Mouse (Mus musculus): ENCODE measurements around the gene Stard13. TPM values are rescaled to one million over a fixed set of nuclear protein-coding genes. Genes with fewer than 3 reads are reported as not detected.

The Stard13 gene
- polyA plus RNA-seq, 1 experiment from 2014 or later = 20.6 TPM

DNA sequence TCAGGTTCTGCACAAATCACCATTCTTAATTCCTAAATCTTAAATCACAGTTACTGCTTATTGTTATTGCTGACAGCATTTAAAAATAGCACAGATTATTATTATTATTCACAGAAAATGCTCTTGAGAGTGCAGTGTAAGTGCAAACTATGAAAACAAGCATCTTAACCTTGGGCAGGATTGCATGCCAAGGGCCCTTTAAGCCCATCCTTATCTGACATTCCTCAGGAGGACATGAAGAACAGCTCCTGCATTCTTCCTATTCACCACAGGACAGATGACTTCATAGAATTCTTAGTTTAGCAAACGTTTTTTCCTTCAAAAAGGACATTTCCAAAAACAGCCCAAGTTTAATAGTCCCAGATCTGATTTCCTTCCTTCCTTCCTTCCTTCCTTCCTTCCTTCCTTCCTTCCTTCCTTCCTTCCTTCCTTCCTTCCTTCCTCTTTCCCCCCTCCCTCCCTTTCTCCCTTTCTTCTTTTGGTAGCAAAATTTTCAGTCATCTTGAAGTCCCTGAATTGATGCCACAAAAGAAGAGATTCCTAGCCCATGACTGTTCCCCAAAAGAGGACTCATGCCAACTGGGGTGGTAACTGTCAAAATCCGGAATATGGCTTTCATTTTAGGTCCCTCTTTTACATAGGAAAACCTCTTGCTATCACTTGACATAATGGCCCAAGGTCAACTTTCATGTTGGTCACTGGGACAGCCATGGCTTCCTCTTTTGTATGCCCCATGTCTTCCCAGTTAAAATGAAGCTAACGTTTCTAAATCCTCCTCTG lies 140.6 kb downstream of the Stard13 start:
- no peak overlapping the region for H3K9ac ChIP-seq (ENCODE audit: low read length)
- no peaks in the 10 kb centered on the region for H3K9me3 ChIP-seq (ENCODE audit: control insufficient read depth, low read length)
- H3K4me1 ChIP-seq (replicated peaks; ENCODE audit: control insufficient read depth, insufficient read depth, low read length) = peaks cover 5% of the 10 kb centered on the region
- WGBS = 53% methylated on average over 3 of the region's 3 CpGs
- H3K36me3 ChIP-seq (ENCODE audit: control insufficient read depth, insufficient read depth, low read length) = peaks cover 8% of the 10 kb centered on the region; the same call in 1 of the 2 replicates
- H3K4me2 ChIP-seq (ENCODE audit: low read depth, low read length) = no peak overlapping the region
- H3K27ac ChIP-seq (ENCODE audit: low read length) = no peak overlapping the region
- H3K27me3 ChIP-seq (ENCODE audit: control insufficient read depth, insufficient read depth, low read depth, low read length) = no peaks in the 10 kb centered on the region
- ATAC-seq (ENCODE audit: low read depth) = no peak
- no peak overlapping the region for H3K4me3 ChIP-seq (ENCODE audit: low read length)

DNA sequence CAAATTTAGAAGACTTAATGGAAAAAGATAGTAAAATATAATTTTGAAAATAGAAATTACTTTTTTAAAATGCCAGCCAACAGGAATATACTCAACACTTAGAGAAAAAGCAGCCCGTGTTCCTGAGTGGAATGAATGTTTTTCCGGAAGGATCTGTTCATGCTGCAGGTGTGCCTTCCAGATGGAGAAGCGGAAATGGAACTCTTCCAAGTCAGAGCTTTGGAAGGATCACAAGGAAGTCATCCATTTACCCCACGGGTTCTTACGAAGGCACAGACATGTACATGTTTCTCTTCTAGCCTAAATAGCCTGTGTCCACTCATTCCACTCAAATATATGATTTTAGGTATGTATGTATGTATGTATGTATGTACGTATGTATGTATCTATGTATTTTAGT lies 142.6 kb downstream of the Stard13 start:
- peaks cover 3% of the 10 kb centered on the region; the same call in 1 of the 2 replicates for H3K4me1 ChIP-seq (replicated peaks; ENCODE audit: control insufficient read depth, insufficient read depth, low read length)

DNA sequence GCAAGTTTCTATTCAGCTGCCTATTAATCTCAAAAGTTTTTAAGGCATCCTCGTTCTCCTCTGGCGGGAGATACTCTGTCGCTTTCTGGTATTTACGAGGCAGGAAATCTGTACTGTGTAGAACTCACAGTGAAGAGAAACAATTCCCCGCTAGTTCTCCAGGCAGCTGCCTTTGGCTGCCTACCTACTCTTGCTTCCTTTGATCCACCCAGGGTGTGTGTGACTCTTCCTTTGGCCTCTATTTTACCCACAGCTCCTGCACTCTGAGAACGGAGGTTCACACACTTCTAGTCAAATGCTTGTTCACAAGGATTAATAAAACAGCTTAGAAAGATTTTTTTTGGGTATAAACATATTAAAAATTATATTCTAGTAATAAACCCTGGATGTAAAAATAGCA lies 144.4 kb downstream of the Stard13 start:
- 54% methylated on average over 6 of the region's 6 CpGs for WGBS
- no peak overlapping the region for H3K4me2 ChIP-seq (ENCODE audit: low read depth, low read length)
- peaks cover 4% of the 10 kb centered on the region; the same call in 1 of the 2 replicates for H3K36me3 ChIP-seq (ENCODE audit: control insufficient read depth, insufficient read depth, low read length)
- H3K9ac ChIP-seq (ENCODE audit: low read length) = no peak overlapping the region
- peaks cover 3% of the 10 kb centered on the region; the same call in 1 of the 2 replicates for H3K4me1 ChIP-seq (replicated peaks; ENCODE audit: control insufficient read depth, insufficient read depth, low read length)
- no peaks in the 10 kb centered on the region for H3K27me3 ChIP-seq (ENCODE audit: control insufficient read depth, insufficient read depth, low read depth, low read length)
- no peaks in the 10 kb centered on the region for H3K9me3 ChIP-seq (ENCODE audit: control insufficient read depth, low read length)
- ATAC-seq (ENCODE audit: low read depth) = no peak
- no peak overlapping the region for H3K4me3 ChIP-seq (ENCODE audit: low read length)
- no peak overlapping the region for H3K27ac ChIP-seq (ENCODE audit: low read length)

More for the DNA sequence above, 142.6 kb downstream of the Stard13 start:
- Histone ChIP-seq H3K9ac (ENCODE audit: low read length) (no peak overlapping the region), H3K9me3 (ENCODE audit: control insufficient read depth, low read length) (no peaks in the 10 kb centered on the region), H3K27me3 (ENCODE audit: control insufficient read depth, insufficient read depth, low read depth, low read length) (no peaks in the 10 kb centered on the region), H3K4me3 (ENCODE audit: low read length) (no peak overlapping the region), H3K27ac (ENCODE audit: low read length) (no peak overlapping the region), H3K4me2 (ENCODE audit: low read depth, low read length) (no peak overlapping the region), H3K36me3 (ENCODE audit: control insufficient read depth, insufficient read depth, low read length) (peaks cover 8% of the 10 kb centered on the region; the same call in 1 of the 2 replicates)
- WGBS = 82% methylated on average over 6 of the region's 6 CpGs
- ATAC-seq (ENCODE audit: low read depth) = no peak

DNA sequence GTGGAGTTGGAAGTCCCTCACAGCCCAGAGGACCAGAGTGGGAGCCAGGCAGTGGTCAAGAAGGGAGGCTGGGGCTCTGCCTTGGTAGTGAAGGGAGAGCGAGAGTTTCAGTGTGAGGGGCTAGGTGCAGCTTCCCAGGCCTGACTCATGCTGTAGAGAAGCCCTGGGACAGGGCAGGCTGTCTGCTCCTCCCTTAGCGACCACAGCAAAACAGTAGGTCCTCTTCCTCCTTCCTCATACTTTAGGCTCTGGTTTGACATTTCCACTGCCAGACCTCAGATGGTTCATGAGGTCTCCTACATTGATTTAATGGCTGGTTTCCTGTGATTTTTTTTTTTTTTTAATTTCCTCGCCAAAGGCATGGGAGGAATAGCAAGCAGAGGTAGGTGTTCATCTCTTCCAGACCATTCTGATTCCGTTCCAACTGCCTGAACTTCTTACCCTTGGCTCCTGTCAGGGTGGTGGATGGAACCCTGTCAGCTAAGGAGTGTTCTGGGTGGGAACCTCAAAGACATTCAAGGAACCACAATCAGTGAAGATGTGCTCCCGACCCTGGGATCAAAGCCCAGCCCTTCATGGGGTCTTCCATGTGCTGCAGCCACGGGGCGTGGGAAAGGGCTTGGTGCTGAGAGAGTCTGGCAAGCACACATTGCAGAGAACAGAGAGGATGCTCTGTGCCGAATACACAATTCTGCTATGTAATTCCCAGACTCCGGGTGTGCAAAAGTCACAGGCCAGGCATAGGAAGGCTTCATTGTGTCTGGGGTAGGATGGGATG lies 147.0 kb downstream of the Stard13 start:
- no peak overlapping the region for H3K4me2 ChIP-seq (ENCODE audit: low read depth, low read length)
- no peak overlapping the region for H3K4me3 ChIP-seq (ENCODE audit: low read length)
- no peak overlapping the region for H3K9ac ChIP-seq (ENCODE audit: low read length)
- no peak overlapping the region; the same call in 1 of the 2 replicates for H3K27ac ChIP-seq (ENCODE audit: low read length)
- peaks cover 3% of the 10 kb centered on the region; the same call in 1 of the 2 replicates for H3K4me1 ChIP-seq (replicated peaks; ENCODE audit: control insufficient read depth, insufficient read depth, low read length)
- ATAC-seq (ENCODE audit: low read depth) = no peak
- H3K36me3 ChIP-seq (ENCODE audit: control insufficient read depth, insufficient read depth, low read length) = 0 out of 2 replicates have a peak, but pooled peaks cover 2% of the 10 kb centered on the region
- WGBS = 60% methylated on average over 9 of the region's 9 CpGs
- no peaks in the 10 kb centered on the region for H3K27me3 ChIP-seq (ENCODE audit: control insufficient read depth, insufficient read depth, low read depth, low read length)
- H3K9me3 ChIP-seq (ENCODE audit: control insufficient read depth, low read length) = no peaks in the 10 kb centered on the region

DNA sequence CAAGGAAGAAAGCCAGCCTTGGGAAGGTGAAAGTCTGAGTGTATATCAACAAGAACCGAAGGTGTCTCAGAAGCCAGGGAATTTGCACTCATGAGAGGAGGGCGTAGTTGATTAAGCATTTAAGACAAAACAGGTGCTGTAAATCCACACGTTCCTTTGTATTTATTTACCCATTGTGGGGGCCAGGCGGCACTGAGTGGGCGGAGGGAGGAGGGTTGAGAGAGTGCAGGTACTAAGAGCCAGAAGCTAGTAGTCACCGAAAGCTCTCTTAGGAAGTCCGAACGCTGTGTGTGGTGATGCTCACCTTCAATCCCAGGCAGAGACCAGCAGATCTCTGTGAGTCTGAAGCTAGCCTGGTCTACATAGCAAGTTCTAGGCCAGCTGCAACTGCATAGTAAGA lies 147.9 kb downstream of the Stard13 start:
- Histone ChIP-seq H3K4me2 (ENCODE audit: low read depth, low read length) (no peak overlapping the region), H3K36me3 (ENCODE audit: control insufficient read depth, insufficient read depth, low read length) (0 out of 2 replicates have a peak, but pooled peaks cover 2% of the 10 kb centered on the region), H3K9me3 (ENCODE audit: control insufficient read depth, low read length) (no peaks in the 10 kb centered on the region), H3K27me3 (ENCODE audit: control insufficient read depth, insufficient read depth, low read depth, low read length) (no peaks in the 10 kb centered on the region), H3K4me3 (ENCODE audit: low read length) (no peak overlapping the region), H3K9ac (ENCODE audit: low read length) (no peak overlapping the region), H3K4me1 (replicated peaks; ENCODE audit: control insufficient read depth, insufficient read depth, low read length) (peaks cover 3% of the 10 kb centered on the region; the same call in 1 of the 2 replicates), H3K27ac (ENCODE audit: low read length) (no peak overlapping the region)
- 71% methylated on average over 8 of the region's 8 CpGs for WGBS
- ATAC-seq (ENCODE audit: low read depth) = no peak

DNA sequence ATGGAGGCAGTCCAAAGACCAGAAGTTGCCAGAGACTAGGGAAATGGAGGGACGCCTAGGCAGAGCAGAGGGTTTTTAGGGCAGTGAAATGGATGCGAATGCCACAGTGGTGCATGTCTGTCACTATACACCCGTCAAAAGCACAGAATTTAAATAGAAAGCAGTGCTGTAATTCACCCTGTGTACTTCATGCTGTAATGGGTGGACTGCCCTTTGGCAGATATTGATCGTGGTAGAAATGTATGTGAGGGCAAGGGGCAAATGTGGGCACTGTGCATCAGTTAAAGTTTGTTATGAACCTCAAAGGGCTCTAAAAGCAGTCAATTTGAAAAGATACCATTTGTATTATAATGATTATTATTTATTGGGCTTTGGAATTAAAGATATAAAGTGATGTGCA lies 153.4 kb downstream of the Stard13 start:
- H3K9me3 ChIP-seq (ENCODE audit: control insufficient read depth, low read length) = peaks cover 5% of the 10 kb centered on the region; the same call in 1 of the 2 replicates
- no peak overlapping the region for H3K4me3 ChIP-seq (ENCODE audit: low read length)
- no peak for ATAC-seq (ENCODE audit: low read depth)
- no peak overlapping the region for H3K27ac ChIP-seq (ENCODE audit: low read length)
- no peaks in the 10 kb centered on the region for H3K27me3 ChIP-seq (ENCODE audit: control insufficient read depth, insufficient read depth, low read depth, low read length)
- peaks cover 2% of the 10 kb centered on the region; the same call in 1 of the 2 replicates for H3K36me3 ChIP-seq (ENCODE audit: control insufficient read depth, insufficient read depth, low read length)
- WGBS = 84% methylated on average over 4 of the region's 4 CpGs
- no peaks in the 10 kb centered on the region for H3K4me1 ChIP-seq (replicated peaks; ENCODE audit: control insufficient read depth, insufficient read depth, low read length)
- no peak overlapping the region for H3K9ac ChIP-seq (ENCODE audit: low read length)
- H3K4me2 ChIP-seq (ENCODE audit: low read depth, low read length) = no peak overlapping the region

DNA sequence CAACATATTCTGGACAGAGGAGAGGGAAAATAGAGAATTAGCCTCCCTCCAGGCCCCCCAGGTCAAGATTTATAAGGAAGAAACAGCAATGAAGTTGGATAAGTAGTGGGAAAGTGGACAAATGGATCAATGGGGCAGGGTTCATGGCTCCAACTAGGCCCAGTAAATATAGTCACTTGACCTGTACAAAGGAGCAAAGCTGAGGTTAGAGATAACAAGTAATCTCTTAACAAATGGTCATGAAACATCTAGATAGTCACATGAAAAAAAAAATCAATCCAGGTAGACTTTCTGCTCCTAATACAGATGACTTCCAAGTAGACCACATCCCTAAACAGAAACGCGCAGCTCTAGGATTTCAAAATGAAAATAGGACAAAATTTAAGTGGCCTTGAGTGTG lies 155.7 kb downstream of the Stard13 start:
- 92% methylated on average over 2 of the region's 2 CpGs for WGBS
- H3K27ac ChIP-seq (ENCODE audit: low read length) = no peak overlapping the region
- no peak overlapping the region for H3K4me3 ChIP-seq (ENCODE audit: low read length)
- ATAC-seq (ENCODE audit: low read depth) = no peak
- no peaks in the 10 kb centered on the region for H3K4me1 ChIP-seq (replicated peaks; ENCODE audit: control insufficient read depth, insufficient read depth, low read length)
- H3K9ac ChIP-seq (ENCODE audit: low read length) = no peak overlapping the region
- no peaks in the 10 kb centered on the region for H3K27me3 ChIP-seq (ENCODE audit: control insufficient read depth, insufficient read depth, low read depth, low read length)
- no peak overlapping the region for H3K4me2 ChIP-seq (ENCODE audit: low read depth, low read length)
- peaks cover 2% of the 10 kb centered on the region; the same call in 1 of the 2 replicates for H3K36me3 ChIP-seq (ENCODE audit: control insufficient read depth, insufficient read depth, low read length)
- H3K9me3 ChIP-seq (ENCODE audit: control insufficient read depth, low read length) = peaks cover 5% of the 10 kb centered on the region; the same call in 1 of the 2 replicates

DNA sequence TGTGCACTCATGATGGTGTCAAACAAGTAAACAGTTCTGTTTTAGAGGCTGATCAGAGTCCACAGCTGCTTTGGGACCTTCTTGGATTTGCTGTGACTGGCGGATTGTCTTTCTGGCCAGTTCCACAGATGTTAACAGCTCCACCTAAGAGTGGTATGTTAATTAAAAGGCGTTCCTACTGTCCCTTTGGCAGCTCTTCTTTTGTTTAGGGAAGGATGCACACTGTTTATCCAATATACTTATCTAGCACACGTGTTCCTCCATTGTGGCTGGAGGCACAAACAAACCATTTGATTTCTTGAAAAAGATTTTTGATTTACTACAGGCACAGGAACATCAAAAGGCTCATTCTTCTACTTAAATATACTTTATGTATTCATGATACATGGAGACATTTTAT lies 156.7 kb downstream of the Stard13 start:
- ATAC-seq (ENCODE audit: low read depth) = no peak
- peaks cover 2% of the 10 kb centered on the region; the same call in 1 of the 2 replicates for H3K4me1 ChIP-seq (replicated peaks; ENCODE audit: control insufficient read depth, insufficient read depth, low read length)
- 55% methylated on average over 3 of the region's 3 CpGs for WGBS
- H3K9ac ChIP-seq (ENCODE audit: low read length) = no peak overlapping the region
- no peaks in the 10 kb centered on the region; the same call in 1 of the 2 replicates for H3K36me3 ChIP-seq (ENCODE audit: control insufficient read depth, insufficient read depth, low read length)
- no peak overlapping the region for H3K27ac ChIP-seq (ENCODE audit: low read length)
- H3K4me2 ChIP-seq (ENCODE audit: low read depth, low read length) = no peak overlapping the region
- H3K9me3 ChIP-seq (ENCODE audit: control insufficient read depth, low read length) = peaks cover 5% of the 10 kb centered on the region; the same call in 1 of the 2 replicates
- H3K4me3 ChIP-seq (ENCODE audit: low read length) = no peak overlapping the region
- H3K27me3 ChIP-seq (ENCODE audit: control insufficient read depth, insufficient read depth, low read depth, low read length) = no peaks in the 10 kb centered on the region

DNA sequence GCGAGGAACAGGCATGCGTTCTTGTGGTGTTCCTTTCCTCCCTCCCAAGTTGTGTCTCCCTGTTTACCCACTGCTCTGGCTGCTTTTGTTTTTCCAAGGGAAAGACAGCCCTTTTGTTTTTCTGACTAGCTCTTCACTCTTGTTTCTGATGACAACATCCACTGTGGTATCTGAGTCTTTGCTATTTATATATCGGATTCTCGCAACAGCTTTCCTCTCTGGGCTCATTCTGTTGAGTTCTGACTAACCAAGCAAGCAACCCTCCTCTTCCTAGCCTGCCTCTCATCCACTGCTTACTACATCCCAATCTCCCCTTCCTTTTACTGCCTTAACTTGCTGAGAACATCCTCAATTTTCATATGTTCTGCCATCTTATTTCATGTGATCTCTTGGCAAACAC lies 159.4 kb downstream of the Stard13 start:
- peaks cover 7% of the 10 kb centered on the region; the same call in 1 of the 2 replicates for H3K4me1 ChIP-seq (replicated peaks; ENCODE audit: control insufficient read depth, insufficient read depth, low read length)
- H3K9ac ChIP-seq (ENCODE audit: low read length) = no peak overlapping the region
- H3K4me3 ChIP-seq (ENCODE audit: low read length) = no peak overlapping the region
- H3K9me3 ChIP-seq (ENCODE audit: control insufficient read depth, low read length) = peaks cover 5% of the 10 kb centered on the region; the same call in 1 of the 2 replicates
- no peak overlapping the region for H3K27ac ChIP-seq (ENCODE audit: low read length)
- H3K4me2 ChIP-seq (ENCODE audit: low read depth, low read length) = no peak overlapping the region
- 75% methylated on average over 4 of the region's 4 CpGs for WGBS
- H3K36me3 ChIP-seq (ENCODE audit: control insufficient read depth, insufficient read depth, low read length) = no peaks in the 10 kb centered on the region; the same call in 1 of the 2 replicates
- ATAC-seq (ENCODE audit: low read depth) = no peak
- H3K27me3 ChIP-seq (ENCODE audit: control insufficient read depth, insufficient read depth, low read depth, low read length) = no peaks in the 10 kb centered on the region
